Mouse (Mus musculus) limb, embryonic 11.5 days (tissue): ENCODE data around the gene Vmn2r83. TPM values are rescaled to one million over a fixed set of nuclear protein-coding genes. Genes with fewer than 3 reads are reported as not detected.
"Not testable (repeated sequence)": the region's sequence is repeated elsewhere in the genome, so short reads cannot be mapped to it uniquely, and the experiment has no call there.

ENCODE experiments used
- ATAC-seq: fragments of 200-750 bp; cut with Nextera tagmentation; 2 replicates; pipeline ENCODE4 v1.8.0; 2017; ENCODE audit warnings: low read depth; ENCODE audit not compliant: insufficient number of reproducible peaks, low FRiP score, low TSS enrichment
- DNase-seq: peaks from one replicate; pipeline ENCODE4 v3.0.0-alpha.2; 2015; ENCODE audit warnings: low spot score
- H3K27ac ChIP-seq: fragments of 300-500 bp; sonication (generic); replicated peaks from 2 replicates; pipeline ENCODE4 v1.5.1; 2014; ENCODE audit warnings: low read depth, mild to moderate bottlenecking, low read length
- H3K27me3 ChIP-seq: fragments of 300-500 bp; sonication (generic); 2 replicates; pipeline ENCODE4 v1.6.1; 2014; ENCODE audit warnings: mild to moderate bottlenecking, low read length, mixed read lengths; ENCODE audit not compliant: control insufficient read depth, insufficient read depth
- H3K36me3 ChIP-seq: fragments of 300-500 bp; sonication (generic); 2 replicates; pipeline ENCODE4 v1.6.1; 2014; ENCODE audit warnings: mild to moderate bottlenecking, low read length, moderate library complexity, mixed read lengths; ENCODE audit not compliant: control insufficient read depth, insufficient read depth
- H3K4me1 ChIP-seq: fragments of 300-500 bp; sonication (generic); 2 replicates; pipeline ENCODE4 v1.6.1; 2014; ENCODE audit warnings: low read length, mixed read lengths; ENCODE audit not compliant: control insufficient read depth, insufficient read depth
- H3K4me2 ChIP-seq: fragments of 300-500 bp; sonication (generic); 2 replicates; pipeline ENCODE4 v1.6.1; 2014; ENCODE audit warnings: low read depth, mild to moderate bottlenecking, moderate library complexity; ENCODE audit not compliant: severe bottlenecking
- H3K4me3 ChIP-seq: fragments of 300-500 bp; sonication (generic); 2 replicates; pipeline ENCODE4 v1.5.1; 2014; ENCODE audit warnings: low read depth, low read length
- H3K9ac ChIP-seq: fragments of 300-500 bp; sonication (generic); 2 replicates; pipeline ENCODE4 v1.6.1; 2014; ENCODE audit warnings: mild to moderate bottlenecking, low read length
- H3K9me3 ChIP-seq: fragments of 300-500 bp; sonication (generic); 2 replicates; pipeline ENCODE4 v1.6.1; 2016; ENCODE audit warnings: low read length; ENCODE audit not compliant: control insufficient read depth
- WGBS: fragments of 180-500 bp; shearing (Covaris S2); extraction: QIAGEN DNeasy Blood & Tissue Kit; methylation state at CpG from one replicate; pipeline ENCODE4 v1.1.7; 2014; 5-methylcytosine and 5-hydroxymethylcytosine counted together
- polyA plus RNA-seq: library from polyadenylated mRNA; unstranded; fragments of >200 nt; fragmentation: Nextera tagmentation; extraction: Ambion mirVana; gene quantifications from 2 replicates; pipeline ENCODE4 v1.2.1, GENCODE M21; 2014

Vmn2r83 gene
- not detected in 2 replicates for polyA plus RNA-seq

- no peak within 1 kb of the TSS for H3K9ac ChIP-seq
- H3K4me3 ChIP-seq = no peak within 1 kb of the TSS
- H3K36me3 ChIP-seq = no peaks in the 10 kb centered on the region
- DNase-seq = no peak
- H3K27me3 ChIP-seq = no peaks in the 10 kb centered on the region
- ATAC-seq = no peak
- H3K4me2 ChIP-seq = no peak within 1 kb of the TSS
- H3K27ac ChIP-seq = no peak within 1 kb of the TSS
- H3K9me3 ChIP-seq = no peaks in the 10 kb centered on the region
- no peaks in the 10 kb centered on the region for H3K4me1 ChIP-seq
These were observed at the start of gene Vmn2r83 for GRCm38 (mm10) chr10:79468431-79468830. Gene Vmn2r83, plus strand, starts transcription at chr10:79468731.

- WGBS = 88% methylated on average over 23 of the region's 23 CpGs
These were observed 33.2 kb upstream of the Vmn2r83 start for GRCm38 (mm10) chr10:79435141-79435820.

GRCm38 (mm10) chr10:79495886-79496285 is 27.4 kb downstream of the Vmn2r83 start:
- Histone ChIP-seq H3K27me3 (no peaks in the 10 kb centered on the region), H3K4me2 (no peak overlapping the region), H3K4me1 (no peaks in the 10 kb centered on the region), H3K27ac (no peak overlapping the region), H3K9me3 (no peaks in the 10 kb centered on the region), H3K4me3 (no peak overlapping the region), H3K9ac (no peak overlapping the region), H3K36me3 (no peaks in the 10 kb centered on the region)
- 47% methylated on average over 3 of the region's 3 CpGs for WGBS
- no peak for DNase-seq
- ATAC-seq = no peak

More at GRCm38 (mm10) chr10:79435141-79435820, 33.2 kb upstream of the Vmn2r83 start:
- H3K27ac ChIP-seq, ATAC-seq, H3K9ac ChIP-seq, H3K27me3 ChIP-seq, H3K9me3 ChIP-seq, H3K36me3 ChIP-seq, H3K4me1 ChIP-seq, DNase-seq, H3K4me2 ChIP-seq, H3K4me3 ChIP-seq: not testable (repeated sequence)

GRCm38 (mm10) chr10:79496701-79497288 is 28.3 kb downstream of the Vmn2r83 start:
- Histone ChIP-seq H3K4me3 (no peak overlapping the region), H3K27ac (no peak overlapping the region), H3K4me1 (no peaks in the 10 kb centered on the region), H3K9ac (no peak overlapping the region), H3K27me3 (no peaks in the 10 kb centered on the region), H3K4me2 (no peak overlapping the region), H3K36me3 (no peaks in the 10 kb centered on the region), H3K9me3 (no peaks in the 10 kb centered on the region)
- 64% methylated on average over 2 of the region's 2 CpGs for WGBS
- no peak for DNase-seq
- no peak for ATAC-seq

- ATAC-seq = no peak
- Histone ChIP-seq H3K27ac (no peak overlapping the region), H3K4me3 (no peak overlapping the region), H3K9ac (no peak overlapping the region), H3K27me3 (no peaks in the 10 kb centered on the region), H3K9me3 (no peaks in the 10 kb centered on the region), H3K36me3 (no peaks in the 10 kb centered on the region), H3K4me2 (no peak overlapping the region), H3K4me1 (no peaks in the 10 kb centered on the region)
- no peak for DNase-seq
- WGBS = 76% methylated on average over 6 of the region's 6 CpGs
These were observed 34.5 kb downstream of the Vmn2r83 start for GRCm38 (mm10) chr10:79502830-79503644.

- WGBS = 79% methylated on average over 2 of the region's 2 CpGs
- H3K4me1 ChIP-seq = no peaks in the 10 kb centered on the region
- no peak overlapping the region for H3K27ac ChIP-seq
- H3K4me3 ChIP-seq = no peak overlapping the region
- ATAC-seq = no peak
- H3K4me2 ChIP-seq = no peak overlapping the region
- H3K27me3 ChIP-seq = no peaks in the 10 kb centered on the region
- no peaks in the 10 kb centered on the region for H3K9me3 ChIP-seq
- H3K9ac ChIP-seq = no peak overlapping the region
- H3K36me3 ChIP-seq = no peaks in the 10 kb centered on the region
- DNase-seq = no peak
These were observed 38.2 kb downstream of the Vmn2r83 start for GRCm38 (mm10) chr10:79506709-79507108.

GRCm38 (mm10) chr10:79524433-79524832 is 55.9 kb downstream of the Vmn2r83 start:
- ATAC-seq (no peak), DNase-seq (peak; percentile 4)
- WGBS = 80% methylated on average over 1 of the region's 1 CpGs
- H3K4me1 ChIP-seq = no peaks in the 10 kb centered on the region
- no peak overlapping the region for H3K4me2 ChIP-seq
- no peaks in the 10 kb centered on the region for H3K9me3 ChIP-seq
- H3K27me3 ChIP-seq = no peaks in the 10 kb centered on the region
- no peak overlapping the region for H3K4me3 ChIP-seq
- H3K27ac ChIP-seq = no peak overlapping the region
- H3K9ac ChIP-seq = no peak overlapping the region
- 0 out of 2 replicates have a peak, but pooled peaks cover 2% of the 10 kb centered on the region for H3K36me3 ChIP-seq

GRCm38 (mm10) chr10:79525456-79526325 is 57.2 kb downstream of the Vmn2r83 start:
- ATAC-seq = no peak
- H3K36me3 ChIP-seq = peaks cover 2% of the 10 kb centered on the region; the same call in 1 of the 2 replicates
- 90% methylated on average over 8 of the region's 8 CpGs for WGBS

More at GRCm38 (mm10) chr10:79525456-79526325, 57.2 kb downstream of the Vmn2r83 start:
- no peaks in the 10 kb centered on the region for H3K9me3 ChIP-seq
- H3K4me3 ChIP-seq = no peak overlapping the region
- H3K4me2 ChIP-seq = no peak overlapping the region
- H3K27ac ChIP-seq = no peak overlapping the region
- no peaks in the 10 kb centered on the region for H3K4me1 ChIP-seq
- no peak overlapping the region for H3K9ac ChIP-seq
- H3K27me3 ChIP-seq = no peaks in the 10 kb centered on the region
- peak; percentile 17 for DNase-seq
